Mouse (Mus musculus) heart, embryonic 11.5 days (tissue): ENCODE measurements around the gene Purb. TPM values are rescaled to one million over a fixed set of nuclear protein-coding genes. Genes with fewer than 3 reads are reported as not detected.

Experiments used
- ATAC-seq: fragments of 200-750 bp; cut with Nextera tagmentation; replicated peaks from 2 replicates; pipeline ENCODE4 v1.8.0; 2017; ENCODE audit warnings: moderate library complexity; ENCODE audit not compliant: insufficient number of reproducible peaks, low FRiP score, low TSS enrichment
- H3K27ac ChIP-seq: fragments of 300-500 bp; sonication (generic); 2 replicates; pipeline ENCODE4 v1.5.1; 2014; ENCODE audit warnings: mild to moderate bottlenecking, low read depth, low read length
- H3K27me3 ChIP-seq: fragments of 300-500 bp; sonication (generic); 2 replicates; pipeline ENCODE4 v1.6.1; 2014; ENCODE audit warnings: mild to moderate bottlenecking, low read length, mixed read lengths; ENCODE audit not compliant: control insufficient read depth, insufficient read depth
- H3K36me3 ChIP-seq: fragments of 300-500 bp; sonication (generic); 2 replicates; pipeline ENCODE4 v1.6.1; 2014; ENCODE audit warnings: mild to moderate bottlenecking, low read length, moderate library complexity, mixed read lengths; ENCODE audit not compliant: control insufficient read depth, insufficient read depth
- H3K4me1 ChIP-seq: fragments of 300-500 bp; sonication (generic); 2 replicates; pipeline ENCODE4 v1.6.1; 2014; ENCODE audit warnings: low read length; ENCODE audit not compliant: control insufficient read depth, insufficient read depth
- H3K4me2 ChIP-seq: fragments of 300-500 bp; sonication (generic); 2 replicates; pipeline ENCODE4 v1.6.1; 2014; ENCODE audit warnings: mild to moderate bottlenecking, moderate library complexity
- H3K4me3 ChIP-seq: fragments of 300-500 bp; sonication (generic); 2 replicates; pipeline ENCODE4 v1.5.1; 2014; ENCODE audit warnings: low read depth, low read length
- H3K9ac ChIP-seq: fragments of 300-500 bp; sonication (generic); 2 replicates; pipeline ENCODE4 v1.6.1; 2014; ENCODE audit warnings: mild to moderate bottlenecking, low read depth, low read length, moderate library complexity
- H3K9me3 ChIP-seq: fragments of 300-500 bp; sonication (generic); replicated peaks from 2 replicates; pipeline ENCODE4 v1.6.1; 2016; ENCODE audit warnings: low read length; ENCODE audit not compliant: control insufficient read depth
- WGBS: fragments of 180-500 bp; shearing (Covaris S2); extraction: QIAGEN DNeasy Blood & Tissue Kit; methylation state at CpG from one replicate; pipeline ENCODE4 v1.1.7; 2014; ENCODE audit not compliant: insufficient replicate concordance; 5-methylcytosine and 5-hydroxymethylcytosine counted together
- polyA plus RNA-seq: library from polyadenylated mRNA; unstranded; fragments of >200 nt; fragmentation: Nextera tagmentation; extraction: Ambion mirVana; gene quantifications from 2 replicates; pipeline ENCODE4 v1.2.1, GENCODE M21; 2014

Gene Purb
- polyA plus RNA-seq, 1 experiment from 2014 or later, result 25.5 TPM

DNA sequence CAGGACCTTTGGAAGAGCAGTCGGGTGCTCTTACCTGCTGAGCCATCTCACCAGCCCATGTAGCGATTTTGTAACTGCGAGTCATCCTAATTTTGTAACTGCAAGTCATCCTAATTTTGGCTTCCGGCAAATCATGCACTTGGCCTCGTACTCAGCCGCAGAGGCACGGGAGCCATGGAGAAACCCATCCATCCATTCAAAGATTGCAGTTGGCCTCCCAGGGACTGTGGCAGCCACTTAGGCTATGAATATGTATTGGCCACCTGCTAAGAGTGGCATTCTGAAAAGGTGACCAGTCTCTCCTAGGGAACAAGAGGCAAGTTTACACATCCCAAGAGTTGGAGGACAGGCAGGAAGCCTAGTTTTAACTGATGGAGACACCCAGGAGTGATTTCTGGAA is 13.5 kb upstream of the Purb start:
- H3K9me3 ChIP-seq, result no peaks in the 10 kb centered on the region
- H3K4me3 ChIP-seq, result no peak overlapping the region
- H3K4me2 ChIP-seq, result no peak overlapping the region
- ATAC-seq, result no peak
- whole genome bisulfite sequencing, result 88% methylated on average over 7 of the region's 7 CpGs
- no peaks in the 10 kb centered on the region; the same call in 1 of the 2 replicates for H3K4me1 ChIP-seq
- no peaks in the 10 kb centered on the region for H3K27me3 ChIP-seq
- no peak overlapping the region for H3K27ac ChIP-seq
- H3K36me3 ChIP-seq, result no peaks in the 10 kb centered on the region
- H3K9ac ChIP-seq, result no peak overlapping the region

DNA sequence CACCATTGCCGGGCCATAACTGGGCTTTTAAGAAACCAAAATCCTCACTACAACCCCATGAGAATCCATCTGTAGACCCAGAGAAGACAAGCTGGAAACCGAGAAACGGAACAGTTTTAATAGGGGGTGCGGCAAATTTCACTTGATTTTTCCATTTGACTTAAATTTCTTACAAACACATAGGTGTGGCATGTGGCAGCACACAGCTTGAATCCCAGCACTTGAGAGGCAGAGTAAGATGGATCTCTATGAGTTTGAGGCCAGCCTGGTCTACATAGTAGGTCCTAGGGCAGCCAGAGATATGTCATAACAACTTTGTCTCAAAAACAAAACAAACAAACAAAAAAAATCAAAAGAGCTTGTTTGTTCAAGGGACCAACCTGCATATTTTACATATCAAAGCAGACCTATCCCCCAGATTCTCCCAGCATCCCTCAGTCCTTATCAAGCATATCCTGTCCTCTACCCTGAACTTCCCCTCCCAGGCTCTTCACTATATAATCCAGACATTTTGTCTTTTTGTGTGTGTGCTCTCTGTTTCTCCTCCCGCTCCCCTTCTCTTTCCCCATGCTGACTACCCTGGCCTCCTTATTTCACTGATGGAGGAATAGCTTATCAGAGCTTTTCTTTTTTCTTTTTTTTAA is 12.4 kb upstream of the Purb start:
- WGBS, result 91% methylated on average over 5 of the region's 5 CpGs

DNA sequence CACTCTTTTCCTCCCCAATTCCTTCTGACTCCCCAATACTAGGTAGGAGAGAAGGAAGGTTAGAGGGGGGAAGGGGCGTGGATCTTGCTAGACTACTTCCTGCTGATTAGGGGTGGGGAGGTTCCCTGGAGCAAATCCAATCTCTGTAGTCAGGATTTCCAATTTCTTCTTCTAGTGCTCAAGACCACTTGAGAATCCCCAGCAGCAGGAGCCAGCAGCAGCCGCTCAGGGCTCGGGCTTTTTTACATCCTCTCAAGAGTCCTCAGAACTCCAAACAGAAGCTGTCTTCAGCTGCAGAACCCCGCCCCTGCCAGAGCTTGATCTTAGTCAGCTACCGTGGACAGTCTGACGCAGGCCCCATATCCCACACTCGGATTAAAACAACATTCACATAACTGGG is 11.8 kb upstream of the Purb start:
- Histone ChIP-seq H3K27me3 (no peaks in the 10 kb centered on the region), H3K4me3 (no peak overlapping the region), H3K27ac (peak overlapping the region; percentile 29; the same call in 1 of the 2 replicates), H3K4me1 (peaks cover 5% of the 10 kb centered on the region; the same call in 1 of the 2 replicates), H3K9me3 (no peaks in the 10 kb centered on the region), H3K36me3 (no peaks in the 10 kb centered on the region), H3K9ac (no peak overlapping the region), H3K4me2 (no peak overlapping the region)
- WGBS, result 35% methylated on average over 7 of the region's 7 CpGs
- ATAC-seq, result no peak

More for the DNA sequence above, 12.4 kb upstream of the Purb start:
- Histone ChIP-seq H3K4me2 (no peak overlapping the region), H3K36me3 (no peaks in the 10 kb centered on the region), H3K4me1 (peaks cover 3% of the 10 kb centered on the region; the same call in 1 of the 2 replicates), H3K4me3 (no peak overlapping the region), H3K9me3 (no peaks in the 10 kb centered on the region), H3K9ac (no peak overlapping the region), H3K27ac (no peak overlapping the region), H3K27me3 (no peaks in the 10 kb centered on the region)
- ATAC-seq, result no peak

DNA sequence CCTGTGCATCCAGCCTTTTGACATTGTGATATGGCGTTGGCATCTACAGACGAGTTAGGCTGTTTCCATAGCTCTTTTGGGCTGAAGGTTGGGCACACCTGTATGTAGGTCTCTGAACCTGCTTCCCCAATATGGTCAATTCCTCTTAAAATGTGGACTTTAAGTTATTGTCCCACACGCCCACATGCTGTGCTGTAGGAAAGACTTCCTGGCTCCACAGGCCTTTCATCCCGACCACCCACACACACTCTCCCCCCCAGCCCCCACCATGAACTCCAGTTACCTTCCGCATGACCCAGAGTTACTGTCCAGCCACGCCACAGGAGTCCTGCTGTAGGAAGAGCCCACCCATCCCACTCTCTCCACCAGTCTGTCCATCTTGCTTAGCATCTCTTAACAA is 11.2 kb upstream of the Purb start:
- 62% methylated on average over 6 of the region's 6 CpGs for WGBS
- Histone ChIP-seq H3K4me2 (no peak overlapping the region), H3K36me3 (no peaks in the 10 kb centered on the region), H3K9ac (no peak overlapping the region), H3K9me3 (no peaks in the 10 kb centered on the region), H3K27me3 (no peaks in the 10 kb centered on the region), H3K4me3 (no peak overlapping the region), H3K27ac (peak overlapping the region; percentile 29; the same call in 1 of the 2 replicates), H3K4me1 (peaks cover 5% of the 10 kb centered on the region; the same call in 1 of the 2 replicates)
- no peak for ATAC-seq

DNA sequence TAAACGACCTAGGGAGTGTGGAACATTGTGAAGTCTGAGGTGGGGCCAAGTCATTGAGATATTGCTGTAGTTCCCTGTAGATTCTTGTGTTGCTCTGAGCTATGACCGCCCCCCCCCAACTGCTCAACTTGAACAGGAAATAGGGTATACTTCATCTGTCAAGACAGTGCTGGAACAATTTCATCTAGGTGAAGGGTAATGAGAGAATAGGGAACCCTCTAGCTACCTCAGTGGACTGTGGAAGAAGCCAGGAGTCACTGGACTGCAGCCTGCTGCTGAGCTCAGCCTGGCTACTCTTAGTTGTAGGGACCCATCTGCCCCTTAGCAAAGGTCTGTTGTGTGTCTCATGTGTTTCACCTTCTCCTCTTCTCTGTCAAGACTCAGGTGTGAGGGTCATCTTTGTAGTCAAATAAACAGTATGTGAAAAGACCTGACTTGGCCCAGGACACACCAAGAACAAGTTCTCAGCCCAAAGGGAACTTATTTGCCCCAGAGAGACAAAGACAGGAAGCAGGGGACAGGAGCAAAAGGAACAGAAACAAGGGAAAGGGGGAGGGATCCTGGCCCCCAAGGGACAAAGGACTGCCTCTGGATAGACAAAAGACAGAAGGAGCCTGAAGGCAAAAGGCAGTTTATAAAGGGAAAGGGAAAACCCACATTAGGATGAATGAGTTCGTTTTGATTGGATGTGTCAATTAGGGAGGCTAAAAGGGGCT is 8.7 kb upstream of the Purb start:
- H3K9ac ChIP-seq, result no peak overlapping the region
- no peak for ATAC-seq
- 52% methylated on average over 3 of the region's 3 CpGs for WGBS
- H3K27me3 ChIP-seq, result no peaks in the 10 kb centered on the region
- H3K4me3 ChIP-seq, result no peak overlapping the region
- H3K4me2 ChIP-seq, result no peak overlapping the region
- peaks cover 5% of the 10 kb centered on the region; the same call in 1 of the 2 replicates for H3K4me1 ChIP-seq
- H3K27ac ChIP-seq, result no peak overlapping the region
- H3K9me3 ChIP-seq, result no peaks in the 10 kb centered on the region
- no peaks in the 10 kb centered on the region for H3K36me3 ChIP-seq

DNA sequence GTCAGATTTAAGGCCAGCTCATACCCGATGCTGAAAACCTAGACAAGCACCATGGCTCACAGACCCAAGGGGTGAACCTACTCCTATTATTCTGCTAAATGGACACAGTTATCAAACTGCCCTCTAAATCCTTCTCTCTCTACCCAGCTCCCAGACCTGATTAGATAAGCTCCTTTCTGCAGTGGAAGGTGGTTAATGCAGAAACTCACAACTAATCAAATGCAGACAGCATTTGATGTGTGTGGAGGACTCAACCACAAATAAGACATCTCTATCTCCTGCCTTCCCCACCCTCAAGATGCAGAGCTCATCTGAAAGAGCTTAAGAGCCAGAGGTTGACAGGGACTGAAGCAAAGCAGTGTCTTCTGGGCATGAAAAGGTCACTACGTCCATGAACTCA is 7.4 kb upstream of the Purb start:
- H3K4me1 ChIP-seq, result peaks cover 5% of the 10 kb centered on the region; the same call in 1 of the 2 replicates
- no peak for ATAC-seq
- H3K9me3 ChIP-seq, result no peaks in the 10 kb centered on the region
- 50% methylated on average over 2 of the region's 2 CpGs for WGBS
- no peaks in the 10 kb centered on the region for H3K27me3 ChIP-seq
- H3K9ac ChIP-seq, result no peak overlapping the region
- no peak overlapping the region for H3K4me2 ChIP-seq
- no peaks in the 10 kb centered on the region for H3K36me3 ChIP-seq
- no peak overlapping the region for H3K4me3 ChIP-seq
- H3K27ac ChIP-seq, result no peak overlapping the region

DNA sequence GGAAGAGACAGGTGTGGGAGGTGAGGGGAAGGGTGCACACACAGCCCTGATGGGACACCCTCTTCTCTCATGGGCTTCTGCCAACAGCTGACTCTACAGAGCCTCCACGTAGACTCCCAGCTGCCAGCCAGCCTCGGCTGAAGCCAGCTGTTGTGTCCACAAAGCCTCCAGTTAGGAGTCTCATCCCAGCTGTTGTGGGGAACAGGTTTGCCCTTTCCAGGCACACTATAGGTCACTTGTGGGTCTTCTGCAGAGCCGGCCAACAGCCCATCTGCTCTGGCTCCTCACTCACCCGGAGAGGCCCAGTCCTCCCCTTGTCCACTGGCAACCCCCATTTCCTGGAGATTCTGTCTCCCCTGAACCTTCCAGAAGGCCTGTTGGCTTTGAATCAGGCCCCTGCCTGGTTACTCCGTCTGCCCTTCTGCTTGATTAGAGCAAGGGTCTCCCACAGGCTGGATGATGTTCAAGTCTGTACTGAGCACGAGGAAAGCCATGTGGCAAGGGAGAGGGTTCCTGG is 6.0 kb upstream of the Purb start:
- Histone ChIP-seq H3K4me1 (peaks cover 5% of the 10 kb centered on the region; the same call in 1 of the 2 replicates), H3K36me3 (no peaks in the 10 kb centered on the region), H3K9me3 (no peaks in the 10 kb centered on the region), H3K27ac (no peak overlapping the region), H3K4me3 (no peak overlapping the region), H3K27me3 (no peaks in the 10 kb centered on the region), H3K4me2 (no peak overlapping the region), H3K9ac (no peak overlapping the region)
- no peak for ATAC-seq
- 72% methylated on average over 6 of the region's 6 CpGs for WGBS

DNA sequence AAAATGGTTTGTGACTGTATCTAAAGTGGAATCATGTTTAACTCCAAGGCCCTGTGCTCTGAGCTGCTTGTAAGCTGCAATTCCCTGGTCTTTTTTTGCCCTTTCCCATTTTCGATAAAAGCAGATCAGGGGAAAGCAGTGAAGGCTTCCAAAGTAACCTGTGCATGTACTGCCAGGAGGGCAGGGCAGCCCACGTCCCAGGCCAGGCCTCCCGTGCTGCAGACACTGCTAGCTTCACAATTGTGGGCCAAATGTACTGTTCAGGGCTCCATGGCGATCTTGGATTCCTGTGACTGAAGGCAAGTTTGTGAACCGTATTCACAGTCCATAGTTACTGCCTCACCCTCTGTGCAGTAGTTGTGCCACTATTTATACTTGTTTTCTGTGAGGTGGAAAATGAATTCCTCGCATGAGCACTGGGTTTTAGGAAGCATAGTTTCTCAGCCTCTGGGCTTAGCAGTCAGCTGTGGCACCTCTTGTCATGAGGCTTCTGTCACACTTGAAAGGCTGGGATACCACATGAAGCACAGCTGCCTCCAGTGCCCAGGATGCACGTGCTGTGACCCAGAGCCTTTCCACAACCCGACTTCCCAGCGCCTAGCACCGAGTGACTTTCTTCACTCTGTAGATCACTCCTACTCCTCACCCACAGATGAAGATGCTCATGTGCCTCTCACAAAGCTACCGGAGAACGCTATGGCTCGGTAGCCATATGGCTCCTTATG is 5.1 kb upstream of the Purb start:
- no peak for ATAC-seq
- Histone ChIP-seq H3K27ac (no peak overlapping the region), H3K36me3 (no peaks in the 10 kb centered on the region), H3K4me1 (peaks cover 5% of the 10 kb centered on the region; the same call in 1 of the 2 replicates), H3K4me3 (no peak overlapping the region), H3K4me2 (no peak overlapping the region), H3K27me3 (no peaks in the 10 kb centered on the region), H3K9ac (no peak overlapping the region), H3K9me3 (no peaks in the 10 kb centered on the region)
- 76% methylated on average over 13 of the region's 13 CpGs for WGBS
